Mouse (Mus musculus): ENCODE measurements at regions not wholly inside any gene's neighbourhood (a gene's known extent, or its start where the extent isn't known, plus 50 kb on each side); places are given as distances from the start of the nearest gene placed in this dataset.
"Not testable (repeated sequence)": the region's sequence is repeated elsewhere in the genome, so short reads cannot be mapped to it uniquely, and the experiment has no call there.

DNA sequence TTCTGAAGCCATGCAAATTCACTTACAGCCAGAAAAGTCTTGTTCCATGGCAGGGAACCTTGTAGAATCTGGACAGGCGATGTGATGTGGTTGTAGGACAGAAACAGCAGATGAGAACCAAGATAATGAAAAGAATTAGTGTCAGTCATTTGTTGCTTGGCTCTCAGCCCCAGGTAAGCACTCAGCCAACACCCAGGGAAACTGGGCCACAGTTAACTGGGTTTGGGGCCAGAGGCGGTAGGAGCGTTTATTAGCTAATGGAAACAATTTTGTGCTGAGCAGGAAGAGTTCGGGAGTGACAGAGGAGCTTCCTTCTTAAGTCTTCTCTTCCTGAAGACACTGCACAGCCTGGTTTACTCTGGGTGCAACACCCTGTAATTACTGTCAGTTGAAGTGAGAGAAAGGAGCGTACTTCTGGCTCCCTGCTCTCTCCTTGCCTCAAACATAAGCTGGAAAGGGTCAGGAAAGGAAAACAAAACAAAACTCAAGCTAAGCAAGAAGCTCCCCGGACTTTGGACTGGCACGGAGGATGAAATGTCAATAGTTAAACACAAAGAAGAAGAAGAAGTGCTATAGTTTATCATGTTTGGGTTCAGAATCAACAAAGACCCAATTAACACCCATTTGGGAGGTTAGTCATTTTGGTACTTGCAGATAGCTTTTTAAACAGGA is 100.4 kb downstream of the Enc1 start:
- WGBS = 83% methylated on average over 7 of the region's 7 CpGs
- ATAC-seq (ENCODE audit: low FRiP score, low TSS enrichment) = no peak

DNA sequence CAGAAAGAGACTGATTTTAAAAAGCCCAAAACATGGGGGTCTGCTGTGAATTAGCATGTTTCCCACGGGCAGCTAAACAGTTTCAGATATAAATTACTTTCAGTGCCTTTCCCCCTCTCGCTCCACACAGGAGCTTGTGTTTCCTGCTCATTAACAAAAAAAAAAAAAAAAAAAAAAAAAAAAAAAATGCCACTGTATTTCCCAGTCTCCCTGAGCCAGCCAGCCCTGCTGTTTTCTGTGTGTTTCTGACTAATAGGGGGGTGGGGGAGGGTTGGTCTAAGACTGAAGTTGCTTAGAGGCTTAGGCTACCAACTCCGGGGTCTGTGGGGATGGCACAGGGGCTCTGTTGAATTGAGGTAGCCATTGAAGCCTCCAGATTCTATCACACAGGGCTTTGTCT is 97.0 kb downstream of the Enc1 start:
- H3K27ac ChIP-seq (replicated peaks; ENCODE audit: low read depth, low read length) = no peak overlapping the region
- no peak for ATAC-seq (ENCODE audit: low FRiP score, low TSS enrichment)
- 26% methylated on average over 3 of the region's 3 CpGs for WGBS

More for the DNA sequence above, 100.4 kb downstream of the Enc1 start:
- H3K4me2 ChIP-seq (ENCODE audit: low read length) = no peak overlapping the region
- DNase-seq = no peak
- H3K4me3 ChIP-seq (replicated peaks; ENCODE audit: low read depth, low read length) = no peak overlapping the region
- H3K27ac ChIP-seq (replicated peaks; ENCODE audit: low read depth, low read length) = no peak overlapping the region
- 0 out of 2 replicates have a peak, but pooled peaks cover 2% of the 10 kb centered on the region for H3K4me1 ChIP-seq (ENCODE audit: control insufficient read depth, insufficient read depth, low read length)
- H3K9me3 ChIP-seq (ENCODE audit: control insufficient read depth, low read length) = no peaks in the 10 kb centered on the region
- H3K36me3 ChIP-seq (ENCODE audit: control insufficient read depth, insufficient read depth, low read length) = no peaks in the 10 kb centered on the region
- no peak overlapping the region for H3K9ac ChIP-seq (replicated peaks; ENCODE audit: low read length)
- no peaks in the 10 kb centered on the region for H3K27me3 ChIP-seq (ENCODE audit: control insufficient read depth, insufficient read depth, low read length)

GRCm38 (mm10) chr13:97337296-97337731 is 96.4 kb downstream of the Enc1 start:
- Histone ChIP-seq H3K27ac (replicated peaks; ENCODE audit: low read depth, low read length) (no peak overlapping the region), H3K36me3 (ENCODE audit: control insufficient read depth, insufficient read depth, low read length) (no peaks in the 10 kb centered on the region), H3K9me3 (ENCODE audit: control insufficient read depth, low read length) (no peaks in the 10 kb centered on the region), H3K9ac (replicated peaks; ENCODE audit: low read length) (no peak overlapping the region), H3K27me3 (ENCODE audit: control insufficient read depth, insufficient read depth, low read length) (no peaks in the 10 kb centered on the region), H3K4me3 (replicated peaks; ENCODE audit: low read depth, low read length) (no peak overlapping the region), H3K4me1 (ENCODE audit: control insufficient read depth, insufficient read depth, low read length) (0 out of 2 replicates have a peak, but pooled peaks cover 7% of the 10 kb centered on the region), H3K4me2 (ENCODE audit: low read length) (no peak overlapping the region)
- 70% methylated on average over 10 of the region's 10 CpGs for WGBS
- DNase-seq (peak; percentile 17), ATAC-seq (ENCODE audit: low FRiP score, low TSS enrichment) (no peak)

More for the DNA sequence above, 97.0 kb downstream of the Enc1 start:
- peak; percentile 54 for DNase-seq
- Histone ChIP-seq H3K36me3 (ENCODE audit: control insufficient read depth, insufficient read depth, low read length) (no peaks in the 10 kb centered on the region), H3K9me3 (ENCODE audit: control insufficient read depth, low read length) (no peaks in the 10 kb centered on the region), H3K9ac (replicated peaks; ENCODE audit: low read length) (no peak overlapping the region), H3K4me3 (replicated peaks; ENCODE audit: low read depth, low read length) (no peak overlapping the region), H3K27me3 (ENCODE audit: control insufficient read depth, insufficient read depth, low read length) (no peaks in the 10 kb centered on the region), H3K4me1 (ENCODE audit: control insufficient read depth, insufficient read depth, low read length) (0 out of 2 replicates have a peak, but pooled peaks cover 7% of the 10 kb centered on the region), H3K4me2 (ENCODE audit: low read length) (no peak overlapping the region)

- DNase-seq (no peak), ATAC-seq (ENCODE audit: low FRiP score, low TSS enrichment) (no peak)
- H3K4me2 ChIP-seq (ENCODE audit: low read length) = no peak overlapping the region
- no peaks in the 10 kb centered on the region for H3K27me3 ChIP-seq (ENCODE audit: control insufficient read depth, insufficient read depth, low read length)
- H3K36me3 ChIP-seq (ENCODE audit: control insufficient read depth, insufficient read depth, low read length) = no peaks in the 10 kb centered on the region
- no peak overlapping the region for H3K27ac ChIP-seq (replicated peaks; ENCODE audit: low read depth, low read length)
- H3K9ac ChIP-seq (replicated peaks; ENCODE audit: low read length) = no peak overlapping the region
- no peak overlapping the region for H3K4me3 ChIP-seq (replicated peaks; ENCODE audit: low read depth, low read length)
- H3K9me3 ChIP-seq (ENCODE audit: control insufficient read depth, low read length) = no peaks in the 10 kb centered on the region
- H3K4me1 ChIP-seq (ENCODE audit: control insufficient read depth, insufficient read depth, low read length) = 0 out of 2 replicates have a peak, but pooled peaks cover 7% of the 10 kb centered on the region
- WGBS = 8% methylated on average over 10 of the region's 10 CpGs
Observed at GRCm38 (mm10) chr13:97333801-97334534, 93.1 kb downstream of the Enc1 start.

DNA sequence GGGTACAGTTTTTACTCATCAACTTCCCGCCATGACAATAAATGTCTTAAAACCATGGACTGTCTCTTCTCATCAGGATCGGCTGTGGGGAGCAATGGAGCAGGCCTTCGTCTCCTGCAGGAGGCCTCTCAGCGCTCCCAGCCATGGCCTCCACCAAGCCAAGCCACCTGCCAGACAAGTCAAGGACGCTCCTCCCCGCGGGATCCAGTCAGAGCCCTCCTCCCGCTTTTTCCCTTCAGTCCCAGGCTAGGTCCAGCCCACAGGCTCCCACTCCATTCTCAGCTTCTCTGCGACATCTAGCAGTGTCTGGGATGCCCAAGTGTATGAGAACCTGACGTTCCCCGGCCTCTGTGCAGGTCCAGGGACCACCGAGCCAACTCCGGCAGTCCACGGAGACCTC is 90.2 kb downstream of the Enc1 start:
- Histone ChIP-seq H3K4me2 (ENCODE audit: low read length) (no peak overlapping the region), H3K27me3 (ENCODE audit: control insufficient read depth, insufficient read depth, low read length) (no peaks in the 10 kb centered on the region), H3K9me3 (ENCODE audit: control insufficient read depth, low read length) (no peaks in the 10 kb centered on the region), H3K27ac (replicated peaks; ENCODE audit: low read depth, low read length) (no peak overlapping the region), H3K9ac (replicated peaks; ENCODE audit: low read length) (no peak overlapping the region), H3K4me1 (ENCODE audit: control insufficient read depth, insufficient read depth, low read length) (0 out of 2 replicates have a peak, but pooled peaks cover 4% of the 10 kb centered on the region), H3K36me3 (ENCODE audit: control insufficient read depth, insufficient read depth, low read length) (no peaks in the 10 kb centered on the region), H3K4me3 (replicated peaks; ENCODE audit: low read depth, low read length) (no peak overlapping the region)
- 92% methylated on average over 14 of the region's 14 CpGs for WGBS
- no peak for ATAC-seq (ENCODE audit: low FRiP score, low TSS enrichment)
- DNase-seq = no peak

GRCm38 (mm10) chr13:97321307-97321706 is 80.4 kb downstream of the Enc1 start:
- 86% methylated on average over 4 of the region's 4 CpGs for WGBS
- H3K27me3 ChIP-seq (ENCODE audit: control insufficient read depth, insufficient read depth, low read length) = not testable (repeated sequence)

DNA sequence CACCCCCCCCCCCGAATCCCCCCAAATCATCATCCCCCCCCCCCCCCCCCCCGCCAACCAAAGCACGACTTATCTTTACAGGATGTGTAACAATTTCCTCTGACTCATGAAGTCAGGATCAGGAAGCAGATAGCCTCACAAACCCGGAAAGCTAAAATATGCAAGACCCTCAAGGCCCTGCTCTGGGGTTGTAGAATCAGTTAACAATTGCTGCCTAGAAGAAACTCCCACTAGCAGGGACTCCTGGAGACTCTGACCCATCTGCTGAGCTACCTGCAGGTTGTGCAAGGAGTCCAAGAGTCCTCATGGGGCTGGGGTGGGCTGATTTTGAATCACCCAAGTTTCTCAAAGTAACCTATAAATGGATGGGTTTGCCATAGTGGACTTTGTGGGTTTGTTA is 79.9 kb downstream of the Enc1 start:
- H3K4me2 ChIP-seq (ENCODE audit: low read length) = no peak overlapping the region
- DNase-seq (no peak), ATAC-seq (ENCODE audit: low FRiP score, low TSS enrichment) (no peak)
- no peak overlapping the region for H3K9ac ChIP-seq (replicated peaks; ENCODE audit: low read length)
- 22% methylated on average over 3 of the region's 4 CpGs for WGBS
- H3K27ac ChIP-seq (replicated peaks; ENCODE audit: low read depth, low read length) = no peak overlapping the region
- no peaks in the 10 kb centered on the region for H3K27me3 ChIP-seq (ENCODE audit: control insufficient read depth, insufficient read depth, low read length)
- H3K9me3 ChIP-seq (ENCODE audit: control insufficient read depth, low read length) = no peaks in the 10 kb centered on the region
- H3K4me3 ChIP-seq (replicated peaks; ENCODE audit: low read depth, low read length) = no peak overlapping the region
- peaks cover 6% of the 10 kb centered on the region; the same call in 1 of the 2 replicates for H3K4me1 ChIP-seq (ENCODE audit: control insufficient read depth, insufficient read depth, low read length)
- no peaks in the 10 kb centered on the region for H3K36me3 ChIP-seq (ENCODE audit: control insufficient read depth, insufficient read depth, low read length)

More at GRCm38 (mm10) chr13:97321307-97321706, 80.4 kb downstream of the Enc1 start:
- DNase-seq; H3K4me1 ChIP-seq (ENCODE audit: control insufficient read depth, insufficient read depth, low read length); H3K4me3 ChIP-seq (replicated peaks; ENCODE audit: low read depth, low read length); ATAC-seq (ENCODE audit: low FRiP score, low TSS enrichment); H3K9ac ChIP-seq (replicated peaks; ENCODE audit: low read length); H3K9me3 ChIP-seq (ENCODE audit: control insufficient read depth, low read length); H3K36me3 ChIP-seq (ENCODE audit: control insufficient read depth, insufficient read depth, low read length); H3K27ac ChIP-seq (replicated peaks; ENCODE audit: low read depth, low read length); H3K4me2 ChIP-seq (ENCODE audit: low read length): not testable (repeated sequence)

DNA sequence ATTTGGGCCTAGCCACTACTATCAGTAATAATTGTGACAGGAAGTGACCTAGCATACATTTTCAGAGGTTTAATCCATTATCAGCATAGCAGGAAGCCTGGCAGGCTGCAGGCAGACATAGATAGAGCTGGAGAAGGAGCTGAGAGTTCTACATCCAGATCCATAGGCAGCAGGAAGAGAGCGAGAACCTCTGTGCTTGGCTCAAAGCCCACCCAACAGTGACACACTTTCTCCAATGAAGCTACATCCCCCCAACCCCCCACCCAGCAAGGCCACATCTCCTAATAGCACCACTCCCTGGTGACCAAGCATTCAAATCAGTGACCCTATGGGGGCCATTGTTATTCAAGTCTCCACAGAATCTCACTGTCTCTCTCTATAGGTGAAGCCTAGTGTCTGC is 79.4 kb downstream of the Enc1 start:
- H3K36me3 ChIP-seq (ENCODE audit: control insufficient read depth, insufficient read depth, low read length) = no peaks in the 10 kb centered on the region
- no peak overlapping the region for H3K4me3 ChIP-seq (replicated peaks; ENCODE audit: low read depth, low read length)
- WGBS = 78% methylated on average over 1 of the region's 1 CpGs
- no peak for ATAC-seq (ENCODE audit: low FRiP score, low TSS enrichment)
- H3K27ac ChIP-seq (replicated peaks; ENCODE audit: low read depth, low read length) = no peak overlapping the region
- no peak overlapping the region for H3K9ac ChIP-seq (replicated peaks; ENCODE audit: low read length)
- no peaks in the 10 kb centered on the region for H3K9me3 ChIP-seq (ENCODE audit: control insufficient read depth, low read length)
- no peak overlapping the region for H3K4me2 ChIP-seq (ENCODE audit: low read length)
- no peak for DNase-seq
- H3K4me1 ChIP-seq (ENCODE audit: control insufficient read depth, insufficient read depth, low read length) = peaks cover 6% of the 10 kb centered on the region; the same call in 1 of the 2 replicates
- H3K27me3 ChIP-seq (ENCODE audit: control insufficient read depth, insufficient read depth, low read length) = no peaks in the 10 kb centered on the region

All from midbrain, embryonic 14.5 days (tissue).